Mouse (Mus musculus): ENCODE data around the gene Xirp1. TPM values are rescaled to one million over a fixed set of nuclear protein-coding genes. Genes with fewer than 3 reads are reported as not detected.

Xirp1 gene
- polyA plus RNA-seq, 1 experiment from 2014 or later: 0.14 TPM

- 72% methylated on average over 3 of the region's 3 CpGs for WGBS
- Histone ChIP-seq H3K9me3 (no peaks in the 10 kb centered on the region), H3K9ac (no peak overlapping the region), H3K4me2 (no peak overlapping the region), H3K36me3 (no peaks in the 10 kb centered on the region), H3K27me3 (no peaks in the 10 kb centered on the region), H3K4me3 (no peak overlapping the region), H3K27ac (no peak overlapping the region), H3K4me1 (peaks cover 12% of the 10 kb centered on the region)
- ATAC-seq (ENCODE audit: insufficient number of reproducible peaks, insufficient read depth, low FRiP score, low TSS enrichment, low read depth): no peak
These were observed 58.2 kb downstream of the Xirp1 start for GRCm38 (mm10) chr9:119965186-119965585.

GRCm38 (mm10) chr9:119964206-119964605 lies 59.2 kb downstream of the Xirp1 start:
- Histone ChIP-seq H3K27me3 (no peaks in the 10 kb centered on the region), H3K4me3 (no peak overlapping the region), H3K9ac (no peak overlapping the region), H3K36me3 (no peaks in the 10 kb centered on the region), H3K9me3 (no peaks in the 10 kb centered on the region), H3K4me2 (no peak overlapping the region), H3K4me1 (peaks cover 12% of the 10 kb centered on the region), H3K27ac (no peak overlapping the region)
- 75% methylated on average over 3 of the region's 3 CpGs for WGBS
- ATAC-seq (ENCODE audit: insufficient number of reproducible peaks, insufficient read depth, low FRiP score, low TSS enrichment, low read depth): no peak

Other genes starting within 250 kb of the Xirp1 start
- not detected in 2 replicates for gene Scn11a, start 198.1 kb downstream of the Xirp1 start, polyA plus RNA-seq (2015; fragmentation: Nextera tagmentation; extraction: Ambion mirVana)
- 53.3 and 58.1 TPM in 2 replicates for gene Wdr48, start 128.7 kb downstream of the Xirp1 start, polyA plus RNA-seq (2015; fragmentation: Nextera tagmentation; extraction: Ambion mirVana)
- gene Gorasp1, start 86.0 kb downstream of the Xirp1 start, polyA plus RNA-seq (2015; fragmentation: Nextera tagmentation; extraction: Ambion mirVana): 28.0 and 31.9 TPM in 2 replicates
- gene Ttc21a, start 86.0 kb downstream of the Xirp1 start, polyA plus RNA-seq (2015; fragmentation: Nextera tagmentation; extraction: Ambion mirVana): 0.28 and 0.54 TPM in 2 replicates
- gene Csrnp1, start 38.9 kb downstream of the Xirp1 start, polyA plus RNA-seq (2015; fragmentation: Nextera tagmentation; extraction: Ambion mirVana): 3.3 and 4.5 TPM in 2 replicates
- gene Cx3cr1, start 46.3 kb upstream of the Xirp1 start, polyA plus RNA-seq (2015; fragmentation: Nextera tagmentation; extraction: Ambion mirVana): 8.9 and 9.6 TPM in 2 replicates
- 0.52 and 0.98 TPM in 2 replicates for gene Ccr8, start 68.5 kb upstream of the Xirp1 start, polyA plus RNA-seq (2015; fragmentation: Nextera tagmentation; extraction: Ambion mirVana)
- 33.5 and 35.6 TPM in 2 replicates for gene Slc25a38, start 86.8 kb upstream of the Xirp1 start, polyA plus RNA-seq (2015; fragmentation: Nextera tagmentation; extraction: Ambion mirVana)
- 1,482 and 1,560 TPM in 2 replicates for gene Rpsa, start 104.1 kb upstream of the Xirp1 start, polyA plus RNA-seq (2015; fragmentation: Nextera tagmentation; extraction: Ambion mirVana)
- not detected in 2 replicates for gene Mobp, start 126.1 kb upstream of the Xirp1 start, polyA plus RNA-seq (2015; fragmentation: Nextera tagmentation; extraction: Ambion mirVana)

Measured in embryonic facial prominence, embryonic 13.5 days (tissue).